Mouse (Mus musculus): ENCODE measurements around the gene Smarca2.

DNA sequence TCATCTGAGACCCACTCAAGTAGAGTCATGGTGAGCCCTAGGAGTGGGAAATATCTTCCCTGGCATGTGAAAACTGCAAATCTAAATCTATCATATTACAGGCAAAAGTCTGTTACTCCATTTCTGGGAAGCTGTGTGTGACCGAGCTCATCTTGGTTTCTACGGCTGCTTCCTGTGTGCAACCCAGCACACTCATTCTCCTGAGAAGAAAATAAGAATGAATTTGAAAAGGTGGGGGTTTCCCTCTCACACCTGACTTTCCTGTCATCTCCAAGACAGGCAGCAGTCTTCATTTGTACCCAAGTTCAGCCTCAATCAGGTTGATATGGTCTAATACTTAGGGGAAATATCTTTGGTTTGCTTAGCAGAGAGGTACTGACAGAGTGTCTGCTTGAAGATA is 176.4 kb downstream of the Smarca2 start:
- TF ChIP-seq USF1 (IDR thresholded peaks at IDR 0.05; ENCODE audit: low read depth) (no peak), CTCF (IDR thresholded peaks at IDR 0.05; ENCODE audit: control insufficient read depth, insufficient read depth, insufficient read length) (no peak), MYOG (IDR thresholded peaks at IDR 0.05; ENCODE audit: control insufficient read depth, extremely low read depth, insufficient read length) (no peak), MAX (IDR thresholded peaks at IDR 0.05) (no peak)
